Mouse (Mus musculus) hindbrain, embryonic 16.5 days (tissue): ENCODE measurements at regions not wholly inside any gene's neighbourhood (a gene's known extent, or its start where the extent isn't known, plus 50 kb on each side); places are given as distances from the start of the nearest gene placed in this dataset.

Source experiments
- ATAC-seq: fragments of 200-750 bp; cut with Nextera tagmentation; 2 replicates; pipeline ENCODE4 v1.8.0; 2017; ENCODE audit warnings: moderate TSS enrichment, moderate library complexity
- H3K27ac ChIP-seq: fragments of 300-500 bp; sonication (generic); 2 replicates; pipeline ENCODE4 v1.5.1; 2014; ENCODE audit warnings: low read depth, mild to moderate bottlenecking, control low read depth, low read length, moderate library complexity
- H3K27me3 ChIP-seq: fragments of 300-500 bp; sonication (generic); replicated peaks from 2 replicates; pipeline ENCODE4 v1.6.1; 2014; ENCODE audit warnings: low read length; ENCODE audit not compliant: control insufficient read depth, insufficient read depth
- H3K36me3 ChIP-seq: fragments of 300-500 bp; sonication (generic); 2 replicates; pipeline ENCODE4 v1.6.1; 2014; ENCODE audit warnings: mild to moderate bottlenecking, low read length, moderate library complexity, mixed read lengths; ENCODE audit not compliant: control insufficient read depth, insufficient read depth
- H3K4me1 ChIP-seq: fragments of 300-500 bp; sonication (generic); 2 replicates; pipeline ENCODE4 v1.6.1; 2014; ENCODE audit warnings: low read depth, low read length; ENCODE audit not compliant: control insufficient read depth, insufficient read depth
- H3K4me2 ChIP-seq: fragments of 300-500 bp; sonication (generic); 2 replicates; pipeline ENCODE4 v1.6.1; 2014; ENCODE audit warnings: mild to moderate bottlenecking, low read length, control low read depth, moderate library complexity
- H3K4me3 ChIP-seq: fragments of 300-500 bp; sonication (generic); 2 replicates; pipeline ENCODE4 v1.5.1; 2014; ENCODE audit warnings: mild to moderate bottlenecking, low read length, control low read depth, moderate library complexity
- H3K9ac ChIP-seq: fragments of 300-500 bp; sonication (generic); 2 replicates; pipeline ENCODE4 v1.6.1; 2014; ENCODE audit warnings: low read depth, mild to moderate bottlenecking, control low read depth, low read length, moderate library complexity
- H3K9me3 ChIP-seq: fragments of 300-500 bp; sonication (generic); 2 replicates; pipeline ENCODE4 v1.6.1; 2014; ENCODE audit warnings: mild to moderate bottlenecking, low read length, moderate library complexity; ENCODE audit not compliant: control insufficient read depth
- WGBS: fragments of 180-500 bp; shearing (Covaris S2); extraction: QIAGEN DNeasy Blood & Tissue Kit; methylation state at CpG from one replicate; pipeline ENCODE4 v1.1.7; 2014; 5-methylcytosine and 5-hydroxymethylcytosine counted together

DNA sequence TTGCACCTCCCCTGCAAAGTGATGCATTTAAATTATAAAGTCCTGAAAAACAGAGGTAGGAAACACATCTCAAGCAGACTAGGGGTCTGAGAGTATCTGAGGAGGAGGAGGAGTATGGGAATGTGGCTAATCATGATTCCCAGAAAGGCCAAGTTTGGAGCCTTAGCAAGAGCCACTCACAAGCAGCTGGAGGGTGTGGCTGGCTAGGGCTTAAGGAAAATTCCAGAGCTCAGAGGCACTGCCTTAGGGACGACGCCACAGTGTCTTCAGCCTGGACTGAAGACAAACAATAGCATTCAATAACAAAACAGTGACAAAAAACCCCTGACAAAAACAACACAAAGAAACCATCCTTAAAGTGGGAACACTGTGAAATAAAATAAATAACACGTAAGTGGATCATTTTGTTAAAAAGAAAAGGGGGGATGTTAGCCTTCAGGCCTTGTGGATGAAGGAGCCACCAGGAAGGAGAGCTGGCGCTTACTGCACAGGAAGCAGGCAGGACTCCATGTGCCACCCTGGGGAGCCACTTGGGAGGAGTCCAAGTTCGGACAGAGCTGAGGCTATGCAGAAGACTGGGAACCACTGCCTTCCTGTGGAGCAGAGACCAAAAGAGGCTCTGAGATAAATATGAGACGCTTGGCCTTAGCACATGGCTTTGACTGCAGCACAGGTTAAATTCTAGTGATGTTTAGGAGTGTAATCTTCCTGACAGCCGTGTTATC is 56.6 kb upstream of the Serpine2 start:
- Histone ChIP-seq H3K4me2 (no peak overlapping the region), H3K9me3 (no peaks in the 10 kb centered on the region), H3K27me3 (no peaks in the 10 kb centered on the region), H3K9ac (no peak overlapping the region), H3K4me1 (no peaks in the 10 kb centered on the region), H3K36me3 (no peaks in the 10 kb centered on the region), H3K4me3 (no peak overlapping the region), H3K27ac (no peak overlapping the region)
- WGBS = 64% methylated on average over 7 of the region's 7 CpGs
- no peak for ATAC-seq
